Mouse (Mus musculus): ENCODE data around the gene Nup210l. TPM values are rescaled to one million over a fixed set of nuclear protein-coding genes. Genes with fewer than 3 reads are reported as not detected.

The Nup210l gene
- polyA plus RNA-seq (2012; rRNA removed), result 0.25 and 0.33 TPM in 2 replicates

DNA sequence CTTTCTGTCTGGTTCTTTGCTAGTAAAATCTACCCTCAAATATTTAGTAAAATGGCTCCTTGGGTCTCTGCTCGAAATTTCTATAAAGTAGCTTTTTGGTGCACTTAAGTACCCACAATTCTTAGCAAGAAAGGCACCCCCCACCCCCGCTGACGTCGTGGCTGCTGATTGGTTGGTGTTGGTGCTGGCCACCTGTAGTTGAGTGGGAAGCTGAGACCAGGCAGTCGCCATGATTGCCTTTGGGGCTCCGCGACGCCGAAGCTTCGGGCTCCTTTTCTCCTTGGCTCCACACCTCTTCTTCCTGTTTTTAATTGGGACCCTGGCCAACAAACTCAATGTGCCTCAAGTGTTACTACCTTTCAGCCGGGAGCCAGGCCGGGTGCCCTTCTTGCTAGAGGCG lies at the start of gene Nup210l:
TSS of gene Nup210l (plus strand) at position 195 of the 400 bp plus-strand sequence.

DNA sequence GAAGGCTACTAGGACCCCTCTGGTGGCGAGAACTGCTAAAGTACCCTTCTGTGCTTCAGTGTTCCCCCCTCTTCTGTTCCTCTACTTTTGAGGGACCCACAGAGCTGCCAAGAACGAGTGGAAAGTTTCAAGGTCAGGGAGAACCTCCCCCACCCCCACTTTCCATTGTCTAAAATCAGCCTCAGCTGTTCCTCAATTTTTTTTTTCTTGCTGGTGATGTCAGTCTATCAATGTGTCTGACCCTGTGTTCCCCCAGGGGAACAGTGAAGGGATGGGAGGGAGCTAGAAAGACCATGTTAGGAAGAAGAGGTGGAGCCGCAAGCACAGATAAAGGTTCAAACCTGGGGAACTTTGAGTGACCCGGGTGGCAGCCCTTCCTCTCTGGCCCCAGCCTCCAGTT lies 31.6 kb upstream of the Nup210l start, which contains the start of gene Tpm3:
TSS of gene Tpm3 (plus strand) at position 356 of the 400 bp plus-strand sequence.

DNA sequence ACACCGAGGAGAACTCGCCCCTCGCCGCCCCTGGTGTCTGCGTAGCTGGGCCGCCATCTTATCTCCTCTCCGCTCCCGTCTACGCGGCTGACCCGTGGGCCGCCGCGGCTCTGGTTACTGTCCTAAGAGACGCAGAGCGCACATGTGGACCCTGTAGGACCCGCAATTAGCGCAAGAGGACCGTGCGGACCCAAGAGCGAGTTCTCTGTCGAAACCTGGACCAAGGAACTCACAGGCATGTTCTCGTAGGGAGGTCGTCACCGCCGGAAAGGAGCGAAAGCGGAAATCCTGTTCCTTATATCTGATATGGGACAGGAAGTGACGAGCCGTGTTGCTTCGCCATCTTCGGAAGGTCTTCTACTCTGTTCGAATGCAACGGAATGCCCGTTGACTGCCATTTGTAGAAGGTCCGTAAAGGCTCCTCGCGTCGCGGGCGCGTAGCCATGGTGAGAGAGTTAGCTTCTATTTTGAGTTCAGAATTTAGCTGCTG lies 109.5 kb downstream of the Nup210l start, which contains the start of the genes Rps27 and Rab13:
TSS of gene Rps27 (minus strand) at position 275 of the 490 bp plus-strand sequence.
TSS of gene Rab13 (plus strand) at position 319 of the 490 bp plus-strand sequence.

DNA sequence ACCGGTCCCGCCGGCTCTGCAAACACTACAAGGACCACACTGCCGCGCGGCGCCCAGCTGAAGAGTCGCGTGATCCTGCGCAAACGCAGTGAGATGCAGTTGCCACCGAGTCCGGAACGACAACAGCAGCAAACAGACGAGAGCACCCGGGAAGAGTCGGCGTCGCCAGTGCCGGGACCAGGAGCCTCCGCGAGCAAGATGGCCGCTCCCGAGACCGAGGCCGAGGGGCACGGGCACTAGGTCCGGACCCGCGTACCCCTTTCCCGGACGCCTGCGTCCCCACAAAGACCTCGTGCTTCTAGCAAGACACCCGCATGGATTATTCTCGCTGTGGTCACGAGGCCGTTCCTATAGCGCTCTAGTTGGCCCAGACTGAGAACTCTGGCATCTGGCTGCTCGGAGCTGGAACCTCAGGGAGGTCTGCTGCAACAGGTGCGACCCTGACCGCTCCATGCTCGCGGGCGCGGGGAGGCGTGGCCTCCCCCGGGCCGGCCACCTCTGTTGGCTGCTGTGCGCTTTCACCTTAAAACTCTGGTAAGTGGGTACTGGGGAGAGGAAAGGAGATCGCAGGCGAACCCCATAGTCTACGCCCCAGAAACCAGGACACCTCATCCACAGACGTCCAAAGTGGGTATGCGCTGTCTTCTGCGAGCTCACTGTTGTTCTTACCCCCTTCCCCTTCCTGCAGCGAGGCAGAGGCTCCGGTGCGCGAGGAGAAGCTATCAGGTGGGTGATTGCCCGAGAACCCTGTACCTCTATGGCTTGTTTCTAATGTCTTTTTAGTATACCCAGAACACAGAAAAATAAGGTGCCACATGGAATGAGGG lies 127.8 kb downstream of the Nup210l start, which contains the start of gene Jtb:
TSS of gene Jtb (plus strand) at position 91 of the 827 bp plus-strand sequence.

DNA sequence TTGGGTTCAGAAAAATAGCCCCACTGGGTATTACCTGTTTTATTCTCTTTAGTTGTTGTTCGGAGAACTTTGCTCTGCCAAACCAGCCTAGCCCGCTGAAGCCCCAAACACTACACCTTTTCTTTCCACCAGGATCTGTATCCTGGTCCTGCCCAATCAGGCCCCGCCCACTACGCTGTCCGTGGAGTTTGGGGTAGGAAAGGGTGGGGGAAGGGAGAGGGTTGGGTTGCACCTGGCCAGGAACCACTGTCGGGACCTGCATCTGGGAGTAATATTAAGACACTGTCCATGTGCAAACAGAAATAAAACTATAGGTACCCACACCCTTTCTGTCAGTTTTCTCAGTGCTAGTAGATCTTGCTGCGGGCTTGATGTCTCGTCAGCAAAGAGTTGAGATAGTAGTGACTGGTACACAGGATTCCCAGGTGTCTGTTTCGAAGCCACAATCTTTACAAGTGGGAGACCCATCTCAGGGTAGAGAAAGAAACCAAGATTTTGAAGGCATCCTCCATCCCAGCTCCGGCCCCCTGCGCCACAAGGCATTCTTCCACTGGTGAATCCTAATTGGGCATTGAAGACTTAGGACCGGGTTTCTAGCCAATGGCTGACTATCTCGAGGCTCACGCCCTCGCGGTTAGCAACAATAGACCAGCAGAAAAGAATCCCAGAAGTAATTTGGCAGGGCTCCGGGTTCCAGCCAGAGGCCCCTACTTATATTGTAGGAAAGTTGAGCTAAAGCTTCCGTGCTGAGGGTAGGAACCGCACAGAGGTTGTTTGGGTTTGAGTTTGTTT lies 139.2 kb downstream of the Nup210l start, which contains the start of gene Creb3l4:
TSS of gene Creb3l4 (minus strand) at position 529 of the 792 bp plus-strand sequence.

DNA sequence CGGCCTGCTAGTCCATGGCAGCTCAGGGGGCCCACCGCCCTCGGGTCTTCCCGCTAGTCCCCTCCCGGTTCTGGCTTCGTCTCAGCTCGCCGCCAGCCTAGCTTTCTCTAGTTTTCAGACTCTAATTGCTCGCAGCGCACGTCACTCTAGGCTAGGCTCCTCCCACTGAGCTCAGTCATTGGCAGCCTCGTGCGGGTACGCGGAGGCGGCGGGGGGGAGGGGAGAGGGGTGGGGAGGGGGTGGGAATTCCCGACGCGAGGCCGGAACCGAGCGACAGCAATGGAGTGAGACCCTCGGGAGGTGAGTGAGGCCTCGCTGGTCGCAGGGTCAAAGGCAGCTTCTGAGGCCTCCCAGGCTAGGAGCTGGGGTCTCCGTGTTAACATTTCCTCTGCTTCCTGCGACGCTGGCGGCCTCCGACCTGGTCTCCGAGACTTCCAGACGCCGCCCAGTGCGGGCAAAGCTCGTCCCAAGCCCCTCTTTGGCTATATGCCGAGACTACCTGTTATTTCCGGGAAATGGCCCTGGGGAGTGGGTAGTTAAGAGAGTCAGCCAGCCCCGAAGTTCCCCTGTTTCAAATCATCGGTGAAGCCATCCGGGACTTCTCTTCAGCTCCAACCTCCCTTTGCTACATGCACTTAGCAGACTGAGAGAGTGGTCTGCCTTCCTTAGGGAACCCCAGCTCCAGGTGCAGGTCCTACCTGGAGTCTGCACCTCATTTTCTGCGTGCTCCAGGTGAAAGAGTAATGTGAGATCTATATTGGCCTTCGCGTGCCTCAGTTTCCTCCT lies 144.2 kb downstream of the Nup210l start, which contains the start of gene Slc39a1:
TSS of gene Slc39a1 (plus strand) at position 213 of the 786 bp plus-strand sequence.

DNA sequence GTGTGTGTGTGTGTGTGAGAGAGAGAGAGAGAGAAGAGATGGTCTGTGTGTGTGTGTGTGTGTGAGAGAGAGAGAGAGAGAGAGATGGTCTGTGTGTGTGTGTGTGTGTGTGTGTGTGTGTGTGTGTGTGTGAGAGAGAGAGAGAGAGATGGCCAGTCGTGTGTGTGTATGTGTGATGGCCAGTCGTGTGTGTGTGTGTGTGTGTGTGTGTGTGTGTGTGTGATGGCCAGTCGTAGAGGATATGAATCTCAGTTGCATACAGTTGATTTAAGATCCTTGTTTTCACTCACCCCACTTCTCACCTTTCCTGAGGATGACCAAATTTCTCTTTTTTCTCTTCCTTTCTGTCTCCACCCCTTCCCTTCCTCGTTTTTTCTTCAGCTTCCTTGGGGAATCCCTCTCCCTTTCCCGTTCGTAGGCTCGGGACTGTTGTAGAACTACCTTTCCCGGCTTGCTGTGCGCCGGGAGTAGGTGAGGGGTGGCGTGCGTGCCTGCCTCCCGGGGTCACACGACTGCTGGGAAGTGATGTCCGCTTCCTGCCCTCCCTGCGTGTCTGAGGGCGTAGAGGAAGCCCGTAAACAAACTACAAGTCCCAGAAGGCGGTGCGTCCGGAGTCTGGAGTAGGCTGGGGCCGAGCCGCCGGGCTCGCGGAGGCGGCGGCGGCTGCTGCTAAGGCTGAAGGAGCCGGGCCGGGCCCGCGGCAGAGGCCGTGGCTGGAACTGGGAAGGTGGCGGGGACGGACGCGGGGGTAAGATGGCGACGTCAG lies 149.9 kb downstream of the Nup210l start, which contains the start of gene Crtc2:
TSS of gene Crtc2 (plus strand) at position 511 of the 766 bp plus-strand sequence.

Other genes with a start within 250 kb of the Nup210l start
- gene Il6ra, start 190.9 kb upstream of the Nup210l start, polyA plus RNA-seq (2012; rRNA removed), result 0.78 and 1.2 TPM in 2 replicates
- 2.8 TPM in 2 replicates for gene Atp8b2, start 140.6 kb upstream of the Nup210l start, polyA plus RNA-seq (2012; rRNA removed)
- 65.3 and 70.2 TPM in 2 replicates for gene Hax1, start 105.4 kb upstream of the Nup210l start, polyA plus RNA-seq (2012; rRNA removed)
- gene 4933434E20Rik, start 52.5 kb upstream of the Nup210l start, polyA plus RNA-seq (2012; rRNA removed), result 17.5 and 23.7 TPM in 2 replicates
- gene Ubap2l, start 51.5 kb upstream of the Nup210l start, polyA plus RNA-seq (2012; rRNA removed), result 52.3 and 56.0 TPM in 2 replicates
- gene Tpm3, start 31.5 kb upstream of the Nup210l start, polyA plus RNA-seq (2012; rRNA removed), result 84.8 and 95.8 TPM in 2 replicates
- 1,354 and 1,509 TPM in 2 replicates for gene Rps27, start 109.5 kb downstream of the Nup210l start, polyA plus RNA-seq (2012; rRNA removed)
- 4.5 and 4.6 TPM in 2 replicates for gene Rab13, start 109.6 kb downstream of the Nup210l start, polyA plus RNA-seq (2012; rRNA removed)
- gene Jtb, start 127.5 kb downstream of the Nup210l start, polyA plus RNA-seq (2012; rRNA removed), result 20.6 and 26.0 TPM in 2 replicates
- gene Creb3l4, start 139.4 kb downstream of the Nup210l start, polyA plus RNA-seq (2012; rRNA removed), result 0.23 and 0.30 TPM in 2 replicates
- gene Slc39a1, start 144.0 kb downstream of the Nup210l start, polyA plus RNA-seq (2012; rRNA removed), result 9.5 and 10.7 TPM in 2 replicates
- 6.6 and 7.9 TPM in 2 replicates for gene Crtc2, start 150.0 kb downstream of the Nup210l start, polyA plus RNA-seq (2012; rRNA removed)
- 3.5 and 4.3 TPM in 2 replicates for gene Dennd4b, start 161.1 kb downstream of the Nup210l start, polyA plus RNA-seq (2012; rRNA removed)
- 4.7 and 5.7 TPM in 2 replicates for gene Gatad2b, start 189.0 kb downstream of the Nup210l start, polyA plus RNA-seq (2012; rRNA removed)

All from liver, embryonic 14 days (tissue).